Mouse (Mus musculus): ENCODE results near the gene Gm765.

Gene Gm765

DNA sequence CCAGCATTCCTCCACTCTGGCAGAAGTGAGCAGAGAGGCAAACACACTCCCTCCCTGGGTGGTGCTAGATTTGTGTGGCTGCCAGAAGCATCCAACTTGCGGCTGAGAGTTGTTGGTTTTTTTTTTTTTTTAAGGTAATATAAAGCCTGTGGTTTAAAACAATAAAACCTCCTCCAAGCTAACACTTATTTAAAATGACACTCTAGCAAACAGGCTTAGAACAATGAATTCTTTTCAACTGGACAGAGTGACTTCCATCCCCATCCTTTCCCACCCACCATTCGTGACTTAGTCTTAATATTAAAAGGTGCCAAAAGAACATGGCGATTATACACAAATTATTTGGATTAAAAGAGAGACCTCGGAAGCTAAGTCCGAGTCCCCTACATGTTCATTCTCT is at the start of gene Gm765:
Gene Gm765 (minus strand): TSS at position 101 of the 400 bp plus-strand sequence.
- no peak for DNase-seq (ENCODE audit: low read depth, low spot score)

- no peak for DNase-seq (ENCODE audit: low read depth, low spot score)
Measured at GRCm38 (mm10) chr6:98385487-98385886, 42.9 kb upstream of the Gm765 start.

GRCm38 (mm10) chr6:98384431-98384830 is 41.9 kb upstream of the Gm765 start:
- no peak for DNase-seq (ENCODE audit: low read depth, low spot score)

GRCm38 (mm10) chr6:98383411-98383810 is 40.9 kb upstream of the Gm765 start:
- DNase-seq (ENCODE audit: low read depth, low spot score), result peak; percentile 58

DNA sequence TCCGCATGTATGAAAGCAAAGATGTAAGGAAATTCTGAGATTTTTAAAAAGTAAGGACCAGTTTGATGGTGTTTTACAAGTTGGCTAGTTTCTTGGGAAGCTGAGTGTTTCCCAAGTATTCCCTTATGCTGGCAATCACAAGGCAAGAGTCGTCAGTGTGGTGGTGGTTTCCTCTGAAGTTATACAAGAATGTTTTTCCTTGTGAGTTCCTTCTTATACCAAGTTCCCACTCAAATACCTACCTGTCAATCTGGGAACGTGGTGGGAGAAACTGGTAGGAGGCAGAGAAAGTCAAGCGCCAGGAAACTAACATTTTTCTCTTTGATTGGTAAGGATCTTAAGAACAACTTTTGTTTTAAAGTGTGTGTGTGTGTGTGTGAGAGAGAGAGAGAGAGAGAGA is 23.6 kb upstream of the Gm765 start:
- DNase-seq (ENCODE audit: low read depth, low spot score), result no peak

GRCm38 (mm10) chr6:98355271-98355670 is 12.7 kb upstream of the Gm765 start:
- no peak for DNase-seq (ENCODE audit: low read depth, low spot score)

- DNase-seq (ENCODE audit: low read depth, low spot score), result no peak
Measured at GRCm38 (mm10) chr6:98353285-98353684, 10.7 kb upstream of the Gm765 start.

DNA sequence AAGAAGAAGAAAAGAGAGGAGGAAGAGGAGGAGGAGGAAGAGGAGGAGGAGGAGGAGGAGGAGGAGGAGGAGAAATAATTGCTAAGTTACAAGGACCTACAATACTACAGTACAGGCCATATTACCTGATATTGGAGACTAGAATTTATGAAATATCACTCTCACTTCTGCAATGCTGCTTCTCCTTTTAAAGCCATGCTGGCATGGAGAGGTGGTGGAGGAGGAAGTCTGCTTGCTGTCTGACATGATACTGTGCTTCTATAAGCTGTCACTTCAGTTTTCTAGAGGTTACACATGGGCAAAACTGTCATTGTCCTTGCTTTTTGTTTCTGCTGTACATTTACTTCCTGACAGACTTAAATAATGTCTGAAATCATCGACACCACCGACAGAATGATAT is 9.8 kb downstream of the Gm765 start:
- DNase-seq (ENCODE audit: low read depth, low spot score), result no peak

- no peak for DNase-seq (ENCODE audit: low read depth, low spot score)
Measured at GRCm38 (mm10) chr6:98311659-98312058, 30.9 kb downstream of the Gm765 start.

- DNase-seq (ENCODE audit: low read depth, low spot score), result no peak
Measured at GRCm38 (mm10) chr6:98307647-98308046, 34.9 kb downstream of the Gm765 start.

- no peak for DNase-seq (ENCODE audit: low read depth, low spot score)
Measured at GRCm38 (mm10) chr6:98307159-98307558, 35.4 kb downstream of the Gm765 start.

DNA sequence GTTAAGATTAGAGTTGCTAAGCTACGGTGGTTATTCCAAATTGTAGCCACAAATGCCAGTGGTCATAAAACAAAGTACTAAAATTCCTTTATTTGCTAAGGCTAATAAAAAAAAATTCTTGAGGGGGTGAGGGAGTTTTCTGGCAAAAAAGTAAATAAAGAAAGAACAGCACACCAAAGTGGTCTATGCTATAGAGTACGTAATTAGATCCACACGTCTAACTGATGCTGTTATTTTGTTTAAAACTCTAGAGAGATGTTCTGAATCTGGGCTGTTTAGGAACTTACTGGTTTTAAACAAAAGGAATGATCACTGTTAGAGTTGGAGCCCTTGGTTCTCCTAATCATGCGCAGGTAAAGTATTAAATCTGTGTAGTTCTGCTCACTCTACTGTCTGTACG is 50.5 kb downstream of the Gm765 start:
- no peak for DNase-seq (ENCODE audit: low read depth, low spot score)

DNA sequence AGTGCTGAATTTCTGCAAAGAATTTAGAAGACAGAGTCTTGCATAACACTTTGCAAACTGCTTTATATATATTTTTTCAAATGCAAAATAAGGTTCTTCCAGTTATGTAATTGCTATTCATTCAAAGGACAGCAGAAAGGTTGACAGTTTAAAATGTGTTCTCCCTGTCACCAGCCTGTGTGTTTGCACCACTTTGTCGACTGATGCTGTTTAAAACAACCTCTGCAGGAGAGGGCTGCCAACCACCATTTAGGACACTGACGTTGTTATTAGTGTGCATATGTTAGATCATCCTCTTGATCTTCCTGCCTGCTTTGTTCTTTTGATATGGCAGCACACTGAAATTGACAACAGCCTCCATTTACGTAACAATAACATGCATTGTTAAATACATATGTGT is 54.2 kb downstream of the Gm765 start:
- no peak for DNase-seq (ENCODE audit: low read depth, low spot score)

DNA sequence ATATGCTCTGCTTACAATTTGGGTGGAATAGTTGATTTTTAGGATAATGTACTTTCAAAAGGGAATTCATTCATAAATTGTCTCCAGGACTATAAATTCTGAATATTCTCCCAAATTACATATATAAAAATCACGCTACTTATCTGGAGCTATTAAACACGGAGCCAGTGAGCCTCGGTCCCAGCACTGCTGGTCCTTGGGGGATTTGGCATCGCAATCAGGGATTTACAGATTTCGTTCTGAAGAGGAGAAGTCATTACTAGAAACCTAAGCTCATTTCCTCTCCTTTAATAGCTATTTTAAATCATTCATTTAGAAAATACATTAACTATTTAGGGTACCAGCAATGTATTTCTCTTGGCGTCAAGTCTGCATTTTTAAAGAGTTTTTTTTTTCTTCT is 55.0 kb downstream of the Gm765 start:
- DNase-seq (ENCODE audit: low read depth, low spot score), result no peak

GRCm38 (mm10) chr6:98285190-98285589 is 57.4 kb downstream of the Gm765 start:
- DNase-seq (ENCODE audit: low read depth, low spot score), result no peak

GRCm38 (mm10) chr6:98282791-98283190 is 59.8 kb downstream of the Gm765 start:
- DNase-seq (ENCODE audit: low read depth, low spot score), result no peak

DNA sequence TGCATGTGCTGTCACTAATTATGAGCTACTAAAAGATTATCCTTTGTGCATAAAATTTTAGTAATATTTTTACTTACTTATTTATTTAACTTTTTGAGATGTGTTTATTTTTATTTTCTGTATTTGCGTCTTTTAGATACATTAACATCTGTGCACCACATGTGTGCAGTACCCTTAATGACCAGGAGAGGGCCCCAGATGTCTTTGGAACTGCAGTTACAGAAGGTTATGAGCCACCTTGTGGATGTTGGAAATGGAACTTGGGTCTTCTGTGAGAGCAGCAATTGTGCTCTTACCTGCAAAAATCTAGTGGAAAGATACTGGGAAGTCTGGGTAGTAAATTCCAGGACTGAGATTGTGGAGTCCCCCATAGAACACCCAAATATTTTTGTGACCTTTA is 71.0 kb downstream of the Gm765 start:
- peak; percentile 62 for DNase-seq (ENCODE audit: low read depth, low spot score)

GRCm38 (mm10) chr6:98262961-98263360 is 79.6 kb downstream of the Gm765 start:
- DNase-seq (ENCODE audit: low read depth, low spot score), result no peak

DNA sequence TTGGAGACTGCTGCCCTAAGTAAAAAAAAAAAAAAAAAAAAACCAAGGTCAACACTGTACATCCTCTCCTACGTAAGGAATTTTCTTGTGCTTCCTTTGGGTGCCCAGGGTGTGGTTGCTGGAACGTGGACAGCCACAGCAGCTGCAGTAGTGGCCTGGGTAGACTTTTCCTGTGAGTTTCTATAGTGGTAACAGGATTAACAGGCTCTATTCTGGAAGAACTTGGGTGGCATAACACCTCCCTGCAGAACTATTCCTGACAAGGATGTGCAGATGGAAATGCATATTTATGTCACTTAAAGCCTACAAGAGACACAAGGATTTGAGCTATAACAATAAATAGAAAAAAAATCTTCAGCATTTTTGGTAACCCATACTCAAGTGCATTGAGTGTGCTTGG is 83.5 kb downstream of the Gm765 start:
- DNase-seq (ENCODE audit: low read depth, low spot score), result no peak

DNA sequence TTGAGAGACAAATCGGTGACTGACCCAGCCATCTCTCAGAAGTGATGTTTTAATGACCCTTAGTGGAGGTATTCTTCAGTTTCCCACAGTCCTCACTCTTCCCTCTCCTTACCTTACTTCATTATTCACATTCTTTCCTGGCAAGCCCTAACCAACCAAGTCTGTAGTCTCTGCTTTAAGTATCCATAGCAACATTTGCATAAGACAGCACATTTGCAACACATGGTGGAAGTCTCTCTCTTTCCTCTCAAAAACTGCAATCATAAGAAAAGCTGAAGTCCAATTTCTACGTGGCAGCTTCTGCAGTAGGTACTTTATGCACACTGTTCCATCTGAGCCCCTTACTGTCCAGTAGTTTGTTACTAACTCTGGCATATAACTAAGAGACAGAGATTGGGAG is 96.1 kb downstream of the Gm765 start:
- no peak for DNase-seq (ENCODE audit: low read depth, low spot score)

DNA sequence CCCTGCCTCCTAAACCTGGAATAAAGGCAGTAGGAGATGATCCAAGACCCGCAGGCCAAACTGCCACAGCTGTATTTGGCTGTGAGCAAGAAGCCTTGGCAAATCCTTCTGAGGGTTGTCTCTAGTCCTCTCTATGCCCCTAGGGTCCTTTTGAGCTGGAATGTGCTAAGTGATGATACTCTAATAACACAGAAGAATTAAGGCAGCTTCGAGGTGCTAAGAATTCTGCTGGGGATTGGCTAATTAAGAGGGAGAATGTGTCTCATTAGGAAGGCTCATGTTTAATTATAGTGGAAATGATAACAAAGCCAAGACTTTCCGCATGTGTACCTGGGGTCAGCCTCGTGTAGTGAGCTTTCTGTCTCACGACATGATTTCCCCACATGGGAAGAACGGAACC is 99.4 kb downstream of the Gm765 start:
- DNase-seq (ENCODE audit: low read depth, low spot score), result no peak

GRCm38 (mm10) chr6:98240561-98241272 is 101.8 kb downstream of the Gm765 start:
- no peak for DNase-seq (ENCODE audit: low read depth, low spot score)

DNA sequence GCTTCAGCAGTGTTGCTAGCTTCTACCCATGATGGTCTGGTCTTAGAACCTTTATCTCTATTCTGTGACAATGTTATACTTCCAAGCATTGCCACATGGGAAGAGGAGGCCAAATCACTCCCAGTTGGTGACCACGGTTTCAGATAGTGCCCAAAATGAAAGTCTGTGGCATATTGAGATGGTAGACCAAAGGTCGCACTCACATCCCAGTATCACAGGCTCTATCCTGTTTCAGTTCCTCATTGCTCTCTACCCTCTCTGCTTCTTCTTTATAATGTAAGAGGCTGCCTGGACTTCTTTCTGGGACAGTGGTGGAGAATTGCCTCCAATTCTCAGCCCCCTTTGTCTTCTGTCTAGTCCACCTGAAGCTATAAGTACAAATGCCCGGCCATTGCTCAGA is 108.5 kb downstream of the Gm765 start:
- DNase-seq (ENCODE audit: low read depth, low spot score), result no peak

GRCm38 (mm10) chr6:98223923-98224322 is 118.6 kb downstream of the Gm765 start:
- no peak for DNase-seq (ENCODE audit: low read depth, low spot score)

Measured in CD4-positive, CD25-positive, alpha-beta regulatory T cell, adult 2 months (primary cell).